Mouse (Mus musculus) liver, postnatal 0 days (tissue): ENCODE results near the gene Angptl7. TPM values are rescaled to one million over a fixed set of nuclear protein-coding genes. Genes with fewer than 3 reads are reported as not detected.

Experiments
- ATAC-seq: fragments of 200-750 bp; cut with Nextera tagmentation; 2 replicates; pipeline ENCODE4 v1.8.0; 2017; ENCODE audit warnings: mild to moderate bottlenecking, moderate library complexity
- DNase-seq: peaks from one replicate; pipeline ENCODE4 v3.0.0-alpha.2; 2016
- H3K27ac ChIP-seq: fragments of 300-500 bp; sonication (generic); 2 replicates; pipeline ENCODE4 v1.5.1; 2014; ENCODE audit warnings: antibody characterized with exemption, moderate library complexity, mild to moderate bottlenecking, low read depth
- H3K27me3 ChIP-seq: fragments of 300-500 bp; sonication (generic); 2 replicates; pipeline ENCODE4 v1.6.1; 2014; ENCODE audit warnings: low read length, control low read depth, mixed read lengths; ENCODE audit not compliant: insufficient read depth
- H3K36me3 ChIP-seq: fragments of 300-500 bp; sonication (generic); replicated peaks from 2 replicates; pipeline ENCODE4 v1.6.1; 2014; ENCODE audit warnings: mild to moderate bottlenecking, control low read depth, low read length, moderate library complexity, mixed read lengths; ENCODE audit not compliant: insufficient read depth
- H3K4me1 ChIP-seq: fragments of 300-500 bp; sonication (generic); 2 replicates; pipeline ENCODE4 v1.6.1; 2014; ENCODE audit warnings: antibody characterized with exemption, mild to moderate bottlenecking, control low read depth; ENCODE audit not compliant: insufficient read depth
- H3K4me2 ChIP-seq: fragments of 300-500 bp; sonication (generic); 2 replicates; pipeline ENCODE4 v1.6.1; 2014; ENCODE audit warnings: low read depth, mild to moderate bottlenecking, low read length, moderate library complexity, mixed read lengths
- H3K4me3 ChIP-seq: fragments of 300-500 bp; sonication (generic); 2 replicates; pipeline ENCODE4 v1.5.1; 2014; ENCODE audit warnings: low read depth, low read length
- H3K9ac ChIP-seq: fragments of 300-500 bp; sonication (generic); replicated peaks from 2 replicates; pipeline ENCODE4 v1.6.1; 2014; ENCODE audit warnings: mild to moderate bottlenecking, moderate library complexity
- H3K9me3 ChIP-seq: fragments of 300-500 bp; sonication (generic); 2 replicates; pipeline ENCODE4 v1.6.1; 2016; ENCODE audit warnings: mild to moderate bottlenecking, control low read depth, low read length, mixed read lengths
- CTCF ChIP-seq: sonication (generic); IDR thresholded peaks from 2 replicates; pipeline ENCODE4 v1.5.1; 2016; ENCODE audit warnings: antibody characterized with exemption, low read depth
- EP300 ChIP-seq: IDR thresholded peaks from 2 replicates; pipeline ENCODE4 v1.6.1; 2016; ENCODE audit warnings: antibody characterized with exemption, low read depth, mild to moderate bottlenecking
- WGBS: fragments of 180-500 bp; shearing (Covaris S2); extraction: QIAGEN DNeasy Blood & Tissue Kit; methylation state at CpG from one replicate; pipeline ENCODE4 v1.1.7; 2014; ENCODE audit not compliant: insufficient replicate concordance; 5-methylcytosine and 5-hydroxymethylcytosine counted together
- polyA plus RNA-seq: library from polyadenylated mRNA; unstranded; fragments of >200 nt; fragmentation: Nextera tagmentation; extraction: Ambion mirVana; gene quantifications from 2 replicates; pipeline ENCODE4 v1.2.1, GENCODE M21; 2015

Angptl7 gene
- polyA plus RNA-seq, 1 experiment from 2014 or later: 1.3 TPM

DNA sequence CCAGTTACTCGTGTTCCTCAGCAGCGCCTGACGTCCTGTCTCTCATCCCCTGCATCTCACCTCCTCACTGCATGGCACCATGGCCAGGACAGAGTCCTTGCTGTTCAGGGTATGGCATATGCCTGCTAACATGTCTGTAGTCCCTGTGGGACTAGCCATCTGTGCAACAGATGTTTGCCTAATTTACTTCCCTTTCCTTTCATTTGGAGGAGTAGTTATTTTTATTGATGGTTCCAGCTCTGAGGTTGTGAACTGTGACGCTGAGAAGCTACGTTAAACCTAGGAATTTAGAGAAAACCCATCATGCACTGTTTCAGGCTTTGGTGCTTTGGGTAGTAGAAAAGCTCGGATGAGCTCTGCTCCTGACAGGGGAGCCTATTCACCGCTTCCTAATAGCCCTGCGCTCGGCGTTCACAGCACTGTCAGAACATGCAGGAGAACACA lies 28.9 kb downstream of the Angptl7 start:
- DNase-seq: no peak
- no peak for ATAC-seq
- peaks cover 84% of the 10 kb centered on the region for H3K36me3 ChIP-seq
- H3K4me1 ChIP-seq: no peaks in the 10 kb centered on the region
- H3K9me3 ChIP-seq: no peaks in the 10 kb centered on the region
- 0 out of 2 replicates have a peak overlapping the region, but pooled peaks have one; percentile 7 for H3K27ac ChIP-seq
- no peaks in the 10 kb centered on the region for H3K27me3 ChIP-seq
- no peak overlapping the region for H3K4me2 ChIP-seq
- no peak overlapping the region for H3K9ac ChIP-seq
- TF ChIP-seq CTCF (no peak), EP300 (no peak)
- 84% methylated on average over 10 of the region's 10 CpGs for WGBS
- H3K4me3 ChIP-seq: no peak overlapping the region

DNA sequence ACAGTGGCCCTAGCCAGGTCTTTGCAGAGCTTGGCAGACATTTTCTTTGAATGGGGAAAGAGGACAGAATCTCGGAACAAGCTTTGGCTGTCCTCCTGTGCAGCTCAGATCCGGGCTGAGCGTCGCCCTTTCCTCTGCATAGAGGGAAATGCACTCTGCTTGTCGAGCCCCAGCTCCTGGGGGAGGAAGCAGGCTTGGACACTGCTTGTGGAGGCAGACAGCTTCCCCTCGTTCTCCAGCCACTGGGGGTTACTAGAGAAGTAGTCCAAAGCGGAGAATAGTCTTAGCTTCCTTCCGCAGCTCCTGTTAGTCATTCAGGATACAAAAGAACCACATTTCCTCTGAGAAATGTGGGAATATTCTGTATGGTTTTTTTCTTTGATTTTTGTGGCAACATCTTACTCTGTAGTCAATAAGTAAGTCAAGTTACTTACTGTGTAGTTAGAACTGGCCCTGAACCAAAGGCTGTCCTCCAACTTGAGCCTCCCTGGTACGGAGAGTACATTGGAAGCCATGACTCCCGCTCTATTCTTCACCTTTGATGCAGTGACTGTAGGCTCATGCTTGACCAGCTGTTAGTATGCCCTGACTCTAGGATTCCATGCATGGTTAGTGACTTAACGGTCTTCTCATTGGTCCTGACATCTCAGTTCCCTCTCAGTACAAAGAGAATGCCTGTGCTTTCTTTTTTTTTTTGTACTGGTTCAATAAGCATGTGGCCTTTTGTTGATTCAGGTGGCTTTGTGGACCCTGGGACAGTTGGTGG lies 30.6 kb downstream of the Angptl7 start:
- no peak overlapping the region for H3K9ac ChIP-seq
- ATAC-seq: no peak; the same call in 1 of the 2 replicates

DNA sequence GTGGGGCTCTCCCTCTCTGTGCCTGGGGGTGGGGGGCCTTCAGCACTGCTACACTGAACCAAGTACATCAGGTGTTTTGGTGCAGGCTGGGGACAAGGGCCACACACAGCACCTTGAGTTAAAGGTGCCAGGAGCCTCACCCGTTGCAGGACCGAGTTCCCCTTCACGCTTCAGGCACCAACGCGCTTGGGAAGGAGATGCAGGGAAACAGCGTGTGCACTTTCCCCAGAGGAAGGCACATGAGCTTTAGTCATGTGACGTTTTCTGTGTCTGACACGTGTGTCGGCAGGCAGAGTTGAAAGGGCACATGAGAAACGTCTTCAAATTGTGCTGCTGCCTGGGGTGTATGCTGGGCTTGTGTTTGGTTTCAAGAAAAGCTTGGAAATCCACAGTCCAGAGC lies 31.9 kb downstream of the Angptl7 start:
- H3K9me3 ChIP-seq: no peaks in the 10 kb centered on the region
- no peak for DNase-seq
- no peaks in the 10 kb centered on the region for H3K4me1 ChIP-seq
- no peak overlapping the region for H3K4me3 ChIP-seq
- H3K9ac ChIP-seq: no peak overlapping the region
- no peak for TF ChIP-seq CTCF
- no peak for TF ChIP-seq EP300
- H3K27ac ChIP-seq: no peak overlapping the region
- H3K4me2 ChIP-seq: no peak overlapping the region
- no peak for ATAC-seq
- no peaks in the 10 kb centered on the region for H3K27me3 ChIP-seq
- WGBS: 88% methylated on average over 10 of the region's 10 CpGs
- H3K36me3 ChIP-seq: peaks cover 93% of the 10 kb centered on the region

More for the DNA sequence above, 30.6 kb downstream of the Angptl7 start:
- no peaks in the 10 kb centered on the region for H3K27me3 ChIP-seq
- no peak overlapping the region for H3K27ac ChIP-seq
- no peak overlapping the region for H3K4me2 ChIP-seq
- 80% methylated on average over 11 of the region's 11 CpGs for WGBS
- no peak overlapping the region for H3K4me3 ChIP-seq
- no peak for TF ChIP-seq EP300
- no peak for TF ChIP-seq CTCF
- no peak for DNase-seq
- H3K9me3 ChIP-seq: no peaks in the 10 kb centered on the region
- peaks cover 86% of the 10 kb centered on the region for H3K36me3 ChIP-seq
- H3K4me1 ChIP-seq: no peaks in the 10 kb centered on the region

DNA sequence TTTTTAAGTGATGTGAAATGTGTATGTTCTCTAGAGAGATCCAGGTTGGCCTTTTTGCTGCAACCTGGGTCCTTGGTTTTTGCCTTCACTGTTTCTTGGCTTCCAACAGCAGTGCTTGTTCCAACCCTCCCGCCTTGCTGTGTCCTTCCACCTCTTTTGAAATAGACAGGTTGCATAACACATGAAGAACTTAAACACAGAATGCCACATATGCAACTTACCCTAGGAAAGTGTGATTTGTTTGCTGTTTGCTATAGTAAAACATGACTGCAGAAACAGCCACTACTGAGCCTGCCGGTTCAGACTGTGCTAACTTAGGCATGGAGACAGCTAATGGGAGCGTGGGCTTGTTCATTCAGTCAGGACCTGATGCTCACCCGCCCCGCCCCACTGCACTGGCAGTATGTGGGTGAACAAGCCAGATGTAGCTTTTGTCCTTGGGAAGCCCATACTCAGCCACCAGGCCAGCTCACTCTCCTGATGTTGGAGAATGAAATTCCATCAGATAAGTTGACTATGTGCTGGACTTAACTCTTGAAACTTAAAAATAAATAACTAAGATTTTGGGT lies 33.7 kb downstream of the Angptl7 start:
- Histone ChIP-seq H3K4me2 (no peak overlapping the region), H3K36me3 (peaks cover 88% of the 10 kb centered on the region), H3K9ac (no peak overlapping the region), H3K4me1 (no peaks in the 10 kb centered on the region), H3K4me3 (no peak overlapping the region), H3K27me3 (no peaks in the 10 kb centered on the region), H3K9me3 (no peaks in the 10 kb centered on the region), H3K27ac (no peak overlapping the region)
- no peak for DNase-seq
- no peak for TF ChIP-seq EP300
- peak; percentile 16; the same call in 1 of the 2 replicates for ATAC-seq
- 81% methylated on average over 5 of the region's 5 CpGs for WGBS

DNA sequence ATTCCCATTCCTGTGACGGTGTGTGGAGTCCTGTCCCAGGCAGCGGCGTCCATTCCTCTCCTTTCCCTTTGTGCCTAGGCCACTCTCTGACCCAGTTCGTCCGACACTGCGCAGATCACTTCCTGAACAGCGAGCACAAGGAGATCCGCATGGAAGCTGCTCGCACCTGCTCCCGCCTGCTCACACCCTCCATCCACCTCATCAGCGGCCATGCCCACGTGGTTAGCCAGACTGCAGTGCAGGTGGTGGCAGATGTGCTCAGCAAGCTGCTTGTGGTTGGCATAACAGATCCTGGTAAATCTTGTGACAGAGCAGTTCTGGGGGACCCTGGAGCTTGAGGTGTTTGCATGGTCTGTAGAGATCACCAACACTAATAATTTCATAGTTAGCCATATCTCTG lies 35.4 kb downstream of the Angptl7 start:
- H3K27me3 ChIP-seq: no peaks in the 10 kb centered on the region
- H3K4me2 ChIP-seq: no peak overlapping the region
- no peak for ATAC-seq
- H3K27ac ChIP-seq: no peak overlapping the region
- 89% methylated on average over 12 of the region's 12 CpGs for WGBS
- no peak overlapping the region for H3K9ac ChIP-seq
- no peaks in the 10 kb centered on the region for H3K9me3 ChIP-seq
- no peaks in the 10 kb centered on the region for H3K4me1 ChIP-seq
- no peak for TF ChIP-seq CTCF
- TF ChIP-seq EP300: no peak
- DNase-seq: no peak
- no peak overlapping the region for H3K4me3 ChIP-seq
- peaks cover 80% of the 10 kb centered on the region for H3K36me3 ChIP-seq

DNA sequence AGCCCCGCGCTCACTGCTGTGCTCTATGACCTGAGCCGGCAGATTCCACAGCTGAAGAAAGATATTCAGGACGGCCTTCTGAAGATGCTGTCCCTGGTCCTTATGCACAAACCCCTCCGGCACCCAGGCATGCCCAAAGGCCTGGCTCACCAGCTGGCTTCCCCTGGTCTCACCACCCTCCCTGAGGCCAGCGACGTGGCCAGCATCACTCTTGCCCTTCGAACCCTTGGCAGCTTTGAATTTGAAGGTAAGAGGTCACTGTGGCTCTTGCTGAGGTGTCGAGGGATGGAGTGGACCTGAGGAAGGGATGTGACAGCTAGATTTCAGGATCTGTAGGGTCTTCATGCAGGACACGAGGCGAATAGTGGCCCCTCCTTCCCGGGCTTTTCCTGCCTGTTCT lies 36.0 kb downstream of the Angptl7 start:
- H3K27me3 ChIP-seq: no peaks in the 10 kb centered on the region
- H3K4me1 ChIP-seq: no peaks in the 10 kb centered on the region
- TF ChIP-seq CTCF (no peak), EP300 (no peak)
- H3K4me3 ChIP-seq: no peak overlapping the region
- ATAC-seq (no peak), DNase-seq (no peak)
- no peak overlapping the region for H3K27ac ChIP-seq
- no peak overlapping the region for H3K9ac ChIP-seq
- no peak overlapping the region for H3K4me2 ChIP-seq
- H3K9me3 ChIP-seq: no peaks in the 10 kb centered on the region
- H3K36me3 ChIP-seq: peaks cover 80% of the 10 kb centered on the region
- 89% methylated on average over 12 of the region's 12 CpGs for WGBS
